Comparison of ENCODE assay signal across 7 mouse cellular contexts in the genomic region with DNA sequence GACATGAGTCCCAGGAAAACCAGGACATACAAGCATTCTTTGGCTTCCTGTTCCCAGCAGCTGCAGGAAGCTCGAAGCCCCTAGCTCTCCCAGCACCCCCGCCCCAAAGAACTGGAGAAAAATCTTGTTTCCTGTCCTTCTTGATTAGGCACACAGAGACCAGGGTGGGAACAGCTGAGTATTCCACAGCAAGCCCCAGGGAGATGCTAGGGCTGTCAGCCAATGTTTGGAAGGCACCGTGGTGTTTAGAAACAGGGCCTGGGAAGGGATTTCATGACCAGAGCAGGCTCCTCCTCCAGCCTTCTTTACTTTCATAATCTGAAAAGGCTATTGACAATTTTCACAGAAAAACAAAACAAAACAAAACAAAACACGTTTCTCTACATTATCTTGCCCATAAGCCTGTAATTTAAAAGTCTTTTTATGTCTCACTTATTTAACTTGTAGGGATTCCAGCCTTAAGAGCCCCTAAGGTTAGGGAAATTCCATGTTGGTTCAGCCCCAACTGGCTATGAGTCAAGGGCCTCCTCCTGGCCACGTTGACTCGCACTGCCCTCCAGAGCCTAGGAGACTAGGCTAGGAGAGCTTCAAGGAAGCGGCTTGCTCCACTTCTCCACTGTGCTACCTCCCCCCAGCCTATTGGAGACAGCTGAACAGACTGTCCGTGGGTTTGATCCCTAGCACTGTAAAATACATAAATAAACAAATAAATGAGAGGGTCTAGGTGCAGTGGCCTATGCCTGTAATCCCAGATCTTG. TPM values are rescaled to one million over a fixed set of nuclear protein-coding genes. Genes with fewer than 3 reads are reported as not detected.
A peak's percentile ranks its signal among the peaks of the same experiment; 100 is the strongest.
DNase-seq lines count a peak whose midpoint lies in the region; ATAC-seq and TF ChIP-seq lines count a peak whose summit lies in the region.

No protein-coding gene starts in this region.

- H3K9ac ChIP-seq in heart, embryonic 12.5 days: no peak overlapping the region

- WGBS in heart, embryonic 12.5 days: 26% methylated on average over 8 of the region's 8 CpGs

- H3K4me1 ChIP-seq in heart, embryonic 12.5 days (replicated peaks): peaks cover 10% of the 10 kb centered on the region
- no peaks in the 10 kb centered on the region; the same call in 1 of the 2 replicates for H3K4me1 ChIP-seq in testis, adult 2 months (ENCODE audit: control insufficient read depth, insufficient read depth, low read length)

- H3K27me3 ChIP-seq in heart, embryonic 12.5 days (replicated peaks): no peaks in the 10 kb centered on the region
- no peaks in the 10 kb centered on the region for H3K27me3 ChIP-seq in testis, adult 2 months (ENCODE audit: control insufficient read depth, insufficient read depth, low read length)

- H3K4me3 ChIP-seq in heart, embryonic 12.5 days: no peak overlapping the region
- H3K4me3 ChIP-seq in testis, adult 2 months (ENCODE audit: control insufficient read depth, low read depth, low read length): no peak overlapping the region

- no peak overlapping the region for H3K4me2 ChIP-seq in heart, embryonic 12.5 days

- peak overlapping the region; percentile 51; the same call in 1 of the 2 replicates for H3K27ac ChIP-seq in heart, embryonic 12.5 days (ENCODE audit: poor library complexity, severe bottlenecking)
- H3K27ac ChIP-seq in testis, adult 2 months (ENCODE audit: control insufficient read depth, insufficient read depth, low read depth, low read length): peak overlapping the region; percentile 44

- no peaks in the 10 kb centered on the region for H3K36me3 ChIP-seq in heart, embryonic 12.5 days
- no peaks in the 10 kb centered on the region for H3K36me3 ChIP-seq in testis, adult 2 months (ENCODE audit: control insufficient read depth, insufficient read depth, low read length)

- no peak for TF ChIP-seq CTCF in testis, adult 2 months (IDR thresholded peaks at IDR 0.05; ENCODE audit: control insufficient read depth, insufficient read depth, insufficient replicate concordance, low read depth, low read length)

- peak; percentile 34 for DNase-seq in 416B (ENCODE audit: low read depth)
- DNase-seq in adrenal gland, adult 2 months: peak; percentile 77
- peak; percentile 76 for DNase-seq in kidney, postnatal 36 days
- DNase-seq in right cerebral cortex, postnatal 14 days: no peak
- no peak for DNase-seq in spleen, adult 18-20 months

- no peak for TF ChIP-seq POLR2A in testis, adult 2 months (IDR thresholded peaks at IDR 0.05; ENCODE audit: control insufficient read depth, low read depth, low read length)

- H3K9me3 ChIP-seq in heart, embryonic 12.5 days (replicated peaks): no peaks in the 10 kb centered on the region

- ATAC-seq in heart, embryonic 12.5 days (ENCODE audit: insufficient number of reproducible peaks, low FRiP score): peak; percentile 58; the same call in 1 of the 2 replicates

RNA-seq across cellular contexts. Expression of a gene that starts 10.0 kb away (rescaled TPM):
- total RNA-seq in adrenal gland, adult 2 months (2021): 10 to 100 TPM; 17.5 to 24.9 TPM
- polyA plus RNA-seq in adrenal gland, adult 2 months (2012; rRNA removed): 16.6 and 18.8 TPM in 2 replicates
- 22.5 and 22.6 TPM in 2 replicates for polyA plus RNA-seq in heart, embryonic 12.5 days (2016; fragmentation: Nextera tagmentation; extraction: Ambion mirVana)
- polyA plus RNA-seq in testis, adult 2 months (2012; rRNA removed): 23.1 and 24.8 TPM in 2 replicates

RNA-seq across cellular contexts. Expression of a gene that starts 16.4 kb away (rescaled TPM):
- total RNA-seq in adrenal gland, adult 2 months (2021): 1 to 10 TPM; 3.3 to 5.5 TPM
- polyA plus RNA-seq in adrenal gland, adult 2 months (2012; rRNA removed): 2.2 and 2.6 TPM in 2 replicates
- polyA plus RNA-seq in heart, embryonic 12.5 days (2016; fragmentation: Nextera tagmentation; extraction: Ambion mirVana): 11.7 and 13.3 TPM in 2 replicates
- polyA plus RNA-seq in testis, adult 2 months (2012; rRNA removed): 4.3 and 7.9 TPM in 2 replicates

RNA-seq across cellular contexts. Expression of a gene that starts 16.5 kb away (rescaled TPM):
- total RNA-seq in adrenal gland, adult 2 months (2021): 100 to 1,000 TPM; 143 to 148 TPM
- polyA plus RNA-seq in adrenal gland, adult 2 months (2012; rRNA removed): 59.3 and 86.5 TPM in 2 replicates
- polyA plus RNA-seq in heart, embryonic 12.5 days (2016; fragmentation: Nextera tagmentation; extraction: Ambion mirVana): 188 and 200 TPM in 2 replicates
- polyA plus RNA-seq in testis, adult 2 months (2012; rRNA removed): 14.0 and 17.2 TPM in 2 replicates

RNA-seq across cellular contexts. Expression of a gene that starts 25.7 kb away (rescaled TPM):
- total RNA-seq in adrenal gland, adult 2 months (2021): 100 to 1,000 TPM; 355 to 363 TPM
- polyA plus RNA-seq in adrenal gland, adult 2 months (2012; rRNA removed): 169 and 187 TPM in 2 replicates
- polyA plus RNA-seq in heart, embryonic 12.5 days (2016; fragmentation: Nextera tagmentation; extraction: Ambion mirVana): 348 and 367 TPM in 2 replicates
- 34.8 and 40.5 TPM in 2 replicates for polyA plus RNA-seq in testis, adult 2 months (2012; rRNA removed)

RNA-seq across cellular contexts. Expression of a gene that starts 25.7 kb away (rescaled TPM):
- 10 to 100 TPM; 31.3 to 56.7 TPM for total RNA-seq in adrenal gland, adult 2 months (2021)
- 42.8 and 46.3 TPM in 2 replicates for polyA plus RNA-seq in adrenal gland, adult 2 months (2012; rRNA removed)
- polyA plus RNA-seq in heart, embryonic 12.5 days (2016; fragmentation: Nextera tagmentation; extraction: Ambion mirVana): 31.2 and 35.3 TPM in 2 replicates
- polyA plus RNA-seq in testis, adult 2 months (2012; rRNA removed): 40.4 and 42.0 TPM in 2 replicates

Comparison
In these comparisons a context has a peak if more than half of its experiments do, and no peak if none do; other contexts are left out.
1. DNase-seq: peak in 416B (single experiment), adrenal gland, adult 2 months (single experiment) and kidney, postnatal 36 days (2 of 2); none in right cerebral cortex, postnatal 14 days (single experiment) and spleen, adult 18-20 months (0 of 2).